Mouse (Mus musculus): Measurements from ENCODE around the gene Cdk15. TPM values are rescaled to one million over a fixed set of nuclear protein-coding genes. Genes with fewer than 3 reads are reported as not detected.
A peak's percentile ranks its signal among the peaks of the same experiment; 100 is the strongest.

Gene Cdk15
- polyA plus RNA-seq, 1 experiment from 2014 or later, result 0.47 TPM

DNA sequence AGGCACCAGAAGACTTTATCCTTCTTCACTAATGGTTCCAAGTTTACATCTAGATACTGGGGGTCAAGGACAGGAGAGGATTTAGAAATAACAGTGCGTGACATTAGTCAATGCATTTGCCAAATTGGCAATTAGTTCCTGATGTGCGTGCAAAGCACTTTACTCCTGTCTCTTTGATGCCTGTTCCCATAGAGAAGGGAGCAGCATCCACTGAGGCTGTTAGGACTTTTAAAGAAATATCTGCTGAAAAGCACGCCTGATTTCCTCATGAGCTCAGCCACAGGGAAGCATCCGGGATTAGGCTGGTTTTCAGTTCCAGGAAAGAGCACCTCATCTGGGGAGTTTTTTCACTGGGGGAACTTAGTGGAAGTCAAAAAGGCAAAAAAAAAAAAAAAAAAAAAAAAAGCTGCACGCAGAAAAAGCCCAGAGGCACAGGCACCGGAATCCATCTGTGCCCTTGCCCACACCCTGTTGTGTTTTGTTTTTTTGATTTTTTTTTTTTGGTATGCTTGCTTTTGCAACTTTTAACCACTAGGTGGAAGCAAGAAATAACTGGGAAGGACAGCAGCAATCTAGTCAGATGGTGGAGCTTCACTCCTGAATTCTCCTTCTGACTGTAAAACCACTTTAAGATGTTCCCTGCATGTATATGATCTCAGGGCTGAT, 59.8 kb downstream of the Cdk15 start:
- Histone ChIP-seq H3K27ac (replicated peaks) (peak overlapping the region; percentile 38; the same call in 1 of the 2 replicates), H3K36me3 (no peaks in the 10 kb centered on the region), H3K4me1 (peaks cover 32% of the 10 kb centered on the region), H3K9me3 (no peaks in the 10 kb centered on the region), H3K4me2 (replicated peaks) (peak overlapping the region; percentile 37), H3K9ac (replicated peaks) (no peak overlapping the region), H3K4me3 (peak overlapping the region; percentile 8; the same call in 1 of the 2 replicates), H3K27me3 (no peaks in the 10 kb centered on the region)
- WGBS, result under 1% methylated on average over 6 of the region's 6 CpGs
- peak; percentile 51 for ATAC-seq (replicated peaks)

DNA sequence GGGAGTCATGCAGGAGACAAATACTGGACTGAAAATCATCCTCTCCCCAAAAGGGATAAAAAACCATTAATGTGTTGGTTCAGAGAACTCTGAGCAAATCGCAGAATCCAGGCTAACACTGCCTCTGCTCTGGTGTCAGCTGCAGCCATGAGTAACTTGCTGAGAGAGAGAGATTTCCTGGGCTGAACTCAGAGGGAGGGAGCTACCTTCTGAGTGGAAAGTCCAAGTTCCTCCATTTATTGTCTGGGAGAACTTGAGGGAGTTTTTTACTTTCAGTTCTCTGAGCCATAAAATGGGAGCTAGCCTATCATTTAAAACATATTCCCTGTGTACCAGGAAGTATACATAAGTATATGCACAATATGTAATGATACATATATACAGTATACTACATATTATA, 60.7 kb downstream of the Cdk15 start:
- H3K9ac ChIP-seq (replicated peaks), result no peak overlapping the region
- 87% methylated on average over 1 of the region's 1 CpGs for WGBS
- ATAC-seq (replicated peaks), result no peak
- H3K4me2 ChIP-seq (replicated peaks), result no peak overlapping the region
- no peaks in the 10 kb centered on the region for H3K36me3 ChIP-seq
- H3K4me1 ChIP-seq, result peaks cover 28% of the 10 kb centered on the region
- H3K27me3 ChIP-seq, result no peaks in the 10 kb centered on the region
- H3K27ac ChIP-seq (replicated peaks), result no peak overlapping the region
- H3K9me3 ChIP-seq, result no peaks in the 10 kb centered on the region
- no peak overlapping the region for H3K4me3 ChIP-seq

DNA sequence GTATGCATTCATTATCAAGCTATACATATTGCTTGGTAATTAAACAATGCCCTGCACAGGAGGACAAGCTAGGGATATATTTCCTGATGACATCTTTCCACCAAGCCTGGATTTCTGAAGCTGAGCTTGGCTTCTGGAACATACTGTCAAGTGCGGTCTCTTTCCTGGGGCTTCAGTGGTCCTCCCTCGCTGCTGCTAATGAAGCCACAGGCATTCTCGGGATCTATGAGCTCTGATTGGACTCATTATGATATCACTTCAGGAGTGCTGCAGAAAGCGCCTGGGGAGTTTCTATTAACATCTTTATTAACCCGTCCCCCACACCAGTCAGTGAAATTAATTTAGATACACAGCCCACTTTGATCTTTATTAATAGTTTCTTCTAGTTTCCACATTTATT, 62.2 kb downstream of the Cdk15 start:
- Histone ChIP-seq H3K9me3 (no peaks in the 10 kb centered on the region), H3K27ac (replicated peaks) (no peak overlapping the region), H3K9ac (replicated peaks) (no peak overlapping the region), H3K36me3 (no peaks in the 10 kb centered on the region), H3K4me1 (peaks cover 18% of the 10 kb centered on the region), H3K4me2 (replicated peaks) (no peak overlapping the region), H3K27me3 (no peaks in the 10 kb centered on the region), H3K4me3 (no peak overlapping the region)
- WGBS, result 32% methylated on average over 5 of the region's 5 CpGs
- ATAC-seq (replicated peaks), result no peak

DNA sequence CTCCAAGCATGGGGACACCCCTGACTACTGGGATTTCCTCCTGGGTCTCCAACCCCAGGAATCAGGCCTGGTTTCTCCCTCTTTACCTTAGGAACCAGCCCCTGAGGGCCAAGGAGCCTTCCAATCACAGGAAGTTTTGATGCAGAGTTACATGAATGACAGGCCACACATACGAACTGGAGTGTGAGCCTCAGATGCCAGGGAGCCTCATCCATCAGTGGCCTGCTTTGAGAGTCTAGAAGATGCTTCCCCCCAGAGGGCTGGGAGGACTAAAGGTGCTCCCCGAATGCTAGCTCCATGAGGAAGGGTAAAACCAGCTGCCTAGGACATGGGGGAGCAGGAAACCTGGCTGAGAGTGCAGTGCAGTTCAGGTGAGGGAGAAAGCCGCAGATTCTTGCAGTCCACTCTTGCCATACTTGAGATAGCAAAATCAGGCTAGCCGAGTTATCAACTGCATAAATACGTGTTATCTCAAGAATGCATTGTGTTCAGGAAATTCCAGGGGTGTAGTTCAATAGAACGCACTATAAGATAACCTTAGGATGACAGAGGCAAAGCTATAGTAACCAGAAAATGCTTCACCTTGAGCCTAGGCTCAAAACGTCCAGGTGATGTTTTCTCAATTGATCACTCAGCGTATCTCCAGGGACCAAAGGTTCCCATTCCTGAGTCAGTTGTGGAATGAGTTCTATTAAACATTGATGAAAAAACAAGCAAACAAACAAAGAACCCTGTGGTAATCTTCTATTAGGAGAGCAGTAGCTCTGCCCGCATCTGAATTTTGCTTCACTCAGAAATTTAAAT, 64.6 kb downstream of the Cdk15 start:
- Histone ChIP-seq H3K9me3 (no peaks in the 10 kb centered on the region), H3K27ac (replicated peaks) (no peak overlapping the region), H3K27me3 (no peaks in the 10 kb centered on the region), H3K36me3 (no peaks in the 10 kb centered on the region), H3K4me1 (peaks cover 4% of the 10 kb centered on the region), H3K9ac (replicated peaks) (no peak overlapping the region), H3K4me2 (replicated peaks) (no peak overlapping the region), H3K4me3 (no peak overlapping the region)
- WGBS, result 80% methylated on average over 9 of the region's 9 CpGs
- ATAC-seq (replicated peaks), result no peak

DNA sequence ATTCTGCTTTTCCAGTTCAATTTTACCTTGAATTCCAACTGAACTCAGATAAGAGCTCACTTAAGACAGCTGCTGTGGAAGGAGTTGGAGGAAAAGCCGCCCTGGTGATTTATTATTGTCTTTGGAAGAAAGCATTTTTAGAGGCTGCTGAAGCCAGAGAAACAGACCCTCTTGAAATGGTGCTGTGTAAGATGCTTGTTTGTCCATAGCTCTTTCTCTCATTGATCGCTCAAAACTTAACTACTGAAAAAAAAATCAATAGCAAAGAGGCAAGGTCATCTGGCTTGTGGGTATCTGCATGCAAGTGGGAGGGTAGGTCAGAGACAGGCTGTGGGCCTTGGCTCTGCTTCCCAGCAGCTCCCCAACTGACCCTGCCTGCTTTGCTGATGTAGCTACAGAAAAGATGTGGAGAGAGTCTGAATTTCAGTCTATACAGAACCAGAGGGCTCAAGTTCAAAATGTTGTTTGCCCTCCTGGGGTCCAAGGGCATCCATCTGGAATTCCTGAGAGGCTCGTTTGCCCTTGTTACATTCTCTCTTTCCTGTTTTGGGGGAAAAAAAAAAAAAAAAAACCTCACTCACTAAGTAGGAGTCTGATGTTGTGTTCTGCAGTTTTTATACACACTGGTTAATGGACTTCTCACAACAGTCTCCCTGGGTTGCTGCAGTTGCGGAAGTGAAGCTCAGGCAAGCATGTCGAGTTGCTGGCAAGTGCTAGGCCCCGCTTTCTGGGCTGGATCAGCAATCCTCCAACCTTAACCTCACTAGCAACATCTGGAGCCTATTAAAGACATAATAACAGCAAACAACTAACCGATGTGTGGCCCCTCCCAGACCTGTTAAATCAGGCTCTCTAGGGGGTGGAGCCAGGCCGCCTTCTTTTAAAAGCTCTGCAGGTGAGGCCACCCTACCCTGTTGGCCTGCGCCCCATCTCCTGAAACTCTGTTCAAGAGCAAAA, 65.5 kb downstream of the Cdk15 start:
- Histone ChIP-seq H3K27me3 (no peaks in the 10 kb centered on the region), H3K36me3 (no peaks in the 10 kb centered on the region), H3K9ac (replicated peaks) (no peak overlapping the region), H3K4me1 (0 out of 2 replicates have a peak, but pooled peaks cover 3% of the 10 kb centered on the region), H3K9me3 (no peaks in the 10 kb centered on the region), H3K27ac (replicated peaks) (no peak overlapping the region), H3K4me2 (replicated peaks) (no peak overlapping the region), H3K4me3 (no peak overlapping the region)
- no peak for ATAC-seq (replicated peaks)
- 54% methylated on average over 9 of the region's 9 CpGs for WGBS

DNA sequence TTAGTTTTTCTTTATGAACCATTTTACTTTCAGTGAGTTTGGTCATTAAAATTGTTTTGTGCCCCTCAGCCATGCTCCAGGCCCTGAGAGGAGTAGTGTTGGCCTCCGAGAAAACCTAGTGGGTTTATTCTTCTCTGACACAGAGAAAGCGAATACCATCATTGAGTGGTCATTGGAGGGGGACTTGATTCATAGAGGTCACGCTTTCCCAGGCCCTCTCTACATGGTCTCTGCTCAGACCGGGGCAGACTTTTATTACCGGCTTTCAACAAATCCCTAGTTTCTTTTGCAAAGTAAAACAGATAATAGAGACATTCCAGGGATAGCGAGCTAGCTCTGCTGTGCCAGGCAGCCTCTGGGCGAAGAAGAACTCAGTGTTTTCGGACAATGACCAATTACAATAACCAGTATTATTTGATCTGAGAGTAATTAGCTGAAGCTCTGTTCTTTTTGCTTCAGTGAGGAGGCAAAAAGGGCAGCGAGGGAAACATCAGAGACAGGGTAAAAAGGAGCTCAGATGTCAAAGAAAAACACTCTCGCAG, 70.2 kb downstream of the Cdk15 start:
- Histone ChIP-seq H3K4me3 (no peak overlapping the region), H3K36me3 (no peaks in the 10 kb centered on the region), H3K4me2 (replicated peaks) (no peak overlapping the region), H3K9me3 (no peaks in the 10 kb centered on the region), H3K4me1 (0 out of 2 replicates have a peak, but pooled peaks cover 7% of the 10 kb centered on the region), H3K27ac (replicated peaks) (no peak overlapping the region), H3K9ac (replicated peaks) (no peak overlapping the region), H3K27me3 (no peaks in the 10 kb centered on the region)
- 13% methylated on average over 10 of the region's 10 CpGs for WGBS
- ATAC-seq (replicated peaks), result no peak

DNA sequence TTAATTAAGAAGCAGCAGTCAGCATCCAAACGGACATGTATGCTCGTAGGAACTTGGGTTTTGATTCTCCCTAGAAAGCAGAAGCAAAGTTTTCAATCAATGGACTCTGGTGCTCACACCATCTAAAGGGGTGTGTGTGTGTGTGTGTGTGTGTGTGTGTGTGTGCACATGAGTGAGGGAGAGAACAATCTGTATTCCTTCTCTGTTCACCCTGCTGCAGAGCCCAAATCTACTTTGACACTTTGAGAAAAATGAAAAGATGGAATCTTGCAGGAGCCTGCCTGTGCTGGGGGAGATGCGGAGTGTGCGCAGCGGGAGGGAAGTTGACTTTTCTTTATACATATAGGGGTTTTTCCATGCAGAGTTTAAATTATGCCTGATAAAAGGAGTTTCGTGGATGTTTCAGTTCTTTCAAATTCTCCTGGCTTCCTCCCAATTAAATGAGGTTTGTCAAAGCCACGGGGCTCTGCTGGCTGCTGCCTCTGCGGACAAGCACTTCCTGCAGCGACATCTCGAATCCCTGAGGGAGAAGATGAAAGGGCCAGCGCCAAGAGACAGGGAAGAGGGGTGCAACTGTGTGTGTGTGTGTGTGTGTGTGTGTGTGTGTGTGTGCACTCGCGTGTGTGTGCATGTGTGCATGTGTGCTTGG, 76.2 kb downstream of the Cdk15 start:
- peak; percentile 57 for ATAC-seq (replicated peaks)
- no peaks in the 10 kb centered on the region for H3K27me3 ChIP-seq
- 0 out of 2 replicates have a peak overlapping the region, but pooled peaks have one; percentile 10 for H3K9ac ChIP-seq (replicated peaks)
- peak overlapping the region; percentile 15; the same call in 1 of the 2 replicates for H3K4me2 ChIP-seq (replicated peaks)
- no peaks in the 10 kb centered on the region for H3K36me3 ChIP-seq
- peak overlapping the region; percentile 34; the same call in 1 of the 2 replicates for H3K27ac ChIP-seq (replicated peaks)
- 17% methylated on average over 13 of the region's 13 CpGs for WGBS
- no peaks in the 10 kb centered on the region for H3K9me3 ChIP-seq
- H3K4me3 ChIP-seq, result no peak overlapping the region
- peaks cover 23% of the 10 kb centered on the region for H3K4me1 ChIP-seq

DNA sequence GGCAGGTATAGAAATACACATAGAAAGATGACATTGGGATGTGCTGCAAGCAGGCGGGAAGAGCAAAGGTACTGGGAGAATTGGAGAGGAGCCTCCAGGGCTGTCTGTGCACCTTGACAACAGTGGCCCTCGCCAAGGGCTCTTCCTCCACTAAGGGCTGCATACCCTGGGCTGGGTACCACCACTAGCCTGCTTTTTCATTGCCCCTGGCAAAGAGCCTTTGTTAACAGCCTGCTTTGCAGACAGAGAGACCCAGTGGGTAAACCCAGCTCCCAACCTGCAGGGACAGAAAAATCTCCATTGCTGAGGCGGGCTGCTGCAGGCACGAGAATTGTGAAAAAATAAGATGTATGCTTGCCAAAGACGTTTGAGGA, 76.7 kb downstream of the Cdk15 start:
- WGBS, result 16% methylated on average over 5 of the region's 5 CpGs
- Histone ChIP-seq H3K4me3 (no peak overlapping the region), H3K9me3 (no peaks in the 10 kb centered on the region), H3K4me2 (replicated peaks) (peak overlapping the region; percentile 15; the same call in 1 of the 2 replicates), H3K4me1 (peaks cover 23% of the 10 kb centered on the region), H3K9ac (replicated peaks) (no peak overlapping the region), H3K27ac (replicated peaks) (peak overlapping the region; percentile 34; the same call in 1 of the 2 replicates), H3K27me3 (no peaks in the 10 kb centered on the region), H3K36me3 (no peaks in the 10 kb centered on the region)
- peak; percentile 47 for ATAC-seq (replicated peaks)

DNA sequence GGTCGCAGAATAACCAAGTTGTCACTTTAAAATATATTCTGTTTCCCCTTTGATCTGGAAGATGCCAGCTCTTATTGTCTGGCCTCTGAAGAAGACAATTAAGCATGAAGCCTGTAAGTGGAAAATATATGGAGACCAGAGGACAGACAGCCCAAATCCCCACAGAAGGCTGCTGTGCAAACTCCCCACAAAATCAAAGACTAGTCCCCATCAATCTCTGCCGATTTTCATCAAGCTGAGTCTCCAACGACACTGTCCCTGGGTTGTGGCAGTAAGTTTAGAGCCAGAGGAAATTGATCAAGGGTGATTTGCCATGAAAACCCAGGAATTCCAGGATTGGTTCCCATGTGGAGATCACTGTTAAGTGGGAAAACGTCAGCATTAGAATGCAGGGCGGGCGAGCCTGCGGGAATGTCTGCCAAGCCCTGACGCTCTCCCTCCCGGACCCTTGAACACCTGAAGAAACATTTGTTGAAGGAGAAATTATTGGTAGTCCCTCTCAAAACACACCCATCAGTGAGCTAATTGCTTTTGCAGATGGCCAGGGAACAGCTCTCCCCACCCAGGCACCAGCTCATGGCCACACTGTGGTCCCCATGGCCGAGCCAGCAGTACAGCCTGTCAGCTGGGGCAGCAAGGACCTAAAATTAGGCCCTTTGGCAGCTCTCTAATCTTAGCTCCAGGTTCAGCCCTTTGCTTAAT, 77.3 kb downstream of the Cdk15 start:
- H3K9ac ChIP-seq (replicated peaks), result no peak overlapping the region
- H3K27me3 ChIP-seq, result no peaks in the 10 kb centered on the region
- peak overlapping the region; percentile 34; the same call in 1 of the 2 replicates for H3K27ac ChIP-seq (replicated peaks)
- H3K9me3 ChIP-seq, result no peaks in the 10 kb centered on the region
- ATAC-seq (replicated peaks), result no peak
- WGBS, result 25% methylated on average over 10 of the region's 10 CpGs
- H3K4me3 ChIP-seq, result no peak overlapping the region
- peaks cover 23% of the 10 kb centered on the region for H3K4me1 ChIP-seq
- no peaks in the 10 kb centered on the region for H3K36me3 ChIP-seq
- H3K4me2 ChIP-seq (replicated peaks), result no peak overlapping the region

DNA sequence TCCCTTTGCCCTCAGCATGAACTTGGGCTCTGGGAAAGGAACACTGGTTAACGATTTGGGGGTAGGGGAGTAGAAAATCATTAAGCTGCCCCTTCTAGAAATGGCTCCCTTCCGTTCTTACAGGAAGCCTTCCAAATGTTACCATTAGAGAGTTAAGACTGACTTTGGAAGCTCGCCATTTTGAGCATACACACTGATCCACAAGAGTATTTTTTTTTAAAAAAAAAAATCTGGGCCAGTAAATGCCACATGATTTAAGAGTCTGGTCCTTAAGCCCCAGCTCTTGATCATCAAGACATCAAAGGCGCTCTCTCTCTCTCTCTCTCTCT, 77.8 kb downstream of the Cdk15 start:
- no peaks in the 10 kb centered on the region for H3K9me3 ChIP-seq
- peaks cover 23% of the 10 kb centered on the region for H3K4me1 ChIP-seq
- H3K9ac ChIP-seq (replicated peaks), result no peak overlapping the region
- no peak overlapping the region for H3K4me3 ChIP-seq
- ATAC-seq (replicated peaks), result no peak
- 41% methylated on average over 4 of the region's 4 CpGs for WGBS
- peak overlapping the region; percentile 21; the same call in 1 of the 2 replicates for H3K27ac ChIP-seq (replicated peaks)
- H3K4me2 ChIP-seq (replicated peaks), result no peak overlapping the region
- H3K27me3 ChIP-seq, result no peaks in the 10 kb centered on the region
- no peaks in the 10 kb centered on the region for H3K36me3 ChIP-seq

DNA sequence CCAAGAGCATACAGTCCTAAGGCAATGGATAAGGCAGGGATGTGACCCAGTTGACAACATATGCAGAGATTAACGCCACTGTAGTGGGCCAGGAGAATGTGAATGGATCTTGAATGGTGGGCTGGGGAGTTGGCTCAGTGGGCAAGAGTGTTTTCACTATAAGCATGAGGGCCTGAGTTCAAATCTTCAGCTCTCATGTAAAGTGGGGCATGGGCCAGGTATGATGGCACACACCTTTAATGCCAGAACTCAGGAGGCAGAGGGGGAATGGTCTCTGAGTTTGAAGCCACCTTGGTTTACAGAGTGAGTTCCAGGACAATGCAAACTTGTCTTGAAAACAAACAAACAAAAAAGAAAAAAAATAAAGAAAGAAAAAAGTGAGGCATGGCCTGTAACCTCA, 79.5 kb downstream of the Cdk15 start:
- Histone ChIP-seq H3K4me3 (no peak overlapping the region), H3K9me3 (no peaks in the 10 kb centered on the region), H3K36me3 (no peaks in the 10 kb centered on the region), H3K27ac (replicated peaks) (no peak overlapping the region), H3K4me2 (replicated peaks) (no peak overlapping the region), H3K9ac (replicated peaks) (no peak overlapping the region), H3K4me1 (peaks cover 33% of the 10 kb centered on the region), H3K27me3 (no peaks in the 10 kb centered on the region)
- WGBS, result 93% methylated on average over 1 of the region's 1 CpGs
- ATAC-seq (replicated peaks), result no peak

Data from forebrain, embryonic 15.5 days (tissue).